Mouse (Mus musculus): ENCODE data around the gene Slco2a1.

GRCm38 (mm10) chr9:103033381-103033780, 44.9 kb downstream of the Slco2a1 start:
- TF ChIP-seq POLR2A (IDR thresholded peaks at IDR 0.05; ENCODE audit: low read depth, low read length) (no peak), CTCF (IDR thresholded peaks at IDR 0.05; ENCODE audit: borderline replicate concordance, insufficient read depth, low read length) (no peak)
